Comparison of ENCODE assay signal across 15 mouse cellular contexts in genomic region chr6:15745891-15746290, GRCm38 (mm10). TPM values are rescaled to one million over a fixed set of nuclear protein-coding genes. Genes with fewer than 3 reads are reported as not detected.
DNase-seq lines count a peak whose midpoint lies in the region; ATAC-seq and TF ChIP-seq lines count a peak whose summit lies in the region.
"Had no signal": no experiment of that assay in that cellular context is flagged by ENCODE, and none has a peak within 500 bp of the region (broad histone marks: within the 10 kb centered on the region; RNA-seq: fewer than 3 reads in every experiment).

No protein-coding gene starts in this region.

- H3K4me1 ChIP-seq in liver, embryonic 11.5 days (replicated peaks; ENCODE audit: control insufficient read depth, insufficient read depth, low read length), result no peaks in the 10 kb centered on the region
- H3K4me1 ChIP-seq in liver, embryonic 12.5 days, result peaks cover 7% of the 10 kb centered on the region; the same call in 1 of the 2 replicates
- H3K4me1 ChIP-seq in lung, postnatal 0 days (ENCODE audit: insufficient read depth, low read depth, low read length), result no peaks in the 10 kb centered on the region; the same call in 1 of the 2 replicates
- H3K4me1 ChIP-seq in stomach, postnatal 0 days (replicated peaks; ENCODE audit: control insufficient read depth, insufficient read depth), result no peaks in the 10 kb centered on the region
- H3K4me1 ChIP-seq: neural tube, embryonic 15.5 days had no signal

- no peak overlapping the region for H3K4me3 ChIP-seq in gastrocnemius, adult 2 months
- H3K4me3 ChIP-seq in liver, embryonic 11.5 days (ENCODE audit: low read depth, low read length), result no peak overlapping the region
- H3K4me3 ChIP-seq in liver, embryonic 12.5 days, result no peak overlapping the region
- H3K4me3 ChIP-seq in lung, postnatal 0 days (ENCODE audit: low read depth, low read length), result no peak overlapping the region
- H3K4me3 ChIP-seq in stomach, postnatal 0 days (ENCODE audit: low read depth, low read length), result no peak overlapping the region
- H3K4me3 ChIP-seq: erythroblast, embryonic 14.5 days; intestine, embryonic 15.5 days; neural tube, embryonic 15.5 days had no signal

- no peaks in the 10 kb centered on the region for H3K36me3 ChIP-seq in liver, embryonic 11.5 days (ENCODE audit: control insufficient read depth, insufficient read depth, low read length)
- no peaks in the 10 kb centered on the region for H3K36me3 ChIP-seq in liver, embryonic 12.5 days
- H3K36me3 ChIP-seq in lung, postnatal 0 days (ENCODE audit: insufficient read depth, low read length), result no peaks in the 10 kb centered on the region
- H3K36me3 ChIP-seq in stomach, postnatal 0 days (ENCODE audit: control insufficient read depth, insufficient read depth, low read length), result no peaks in the 10 kb centered on the region
- H3K36me3 ChIP-seq: intestine, embryonic 15.5 days; neural tube, embryonic 15.5 days had no signal

- no peak for TF ChIP-seq EP300 in lung, postnatal 0 days (IDR thresholded peaks at IDR 0.05)
- no peak for TF ChIP-seq EP300 in stomach, postnatal 0 days (optimal IDR thresholded peaks at IDR 0.05)

- intact Hi-C loops in gastrocnemius, adult 2 months (cut with DNase I), result no loop called here
- intact Hi-C loops in left cerebral cortex, postnatal 4 days (cut with DNase I), result no loop called here

- TF ChIP-seq CTCF in gastrocnemius, adult 2 months (IDR thresholded peaks at IDR 0.05), result no peak
- no peak for TF ChIP-seq CTCF in brain, embryonic 14.5 days (IDR thresholded peaks at IDR 0.05; ENCODE audit: borderline replicate concordance, extremely low read depth, insufficient read depth, insufficient read length)
- TF ChIP-seq CTCF in lung, postnatal 0 days (IDR thresholded peaks at IDR 0.05), result no peak
- TF ChIP-seq CTCF in stomach, postnatal 0 days (IDR thresholded peaks at IDR 0.05; ENCODE audit: low read depth), result no peak

- no peaks in the 10 kb centered on the region for H3K27me3 ChIP-seq in liver, embryonic 11.5 days (replicated peaks; ENCODE audit: control insufficient read depth, insufficient read depth, low read length)
- H3K27me3 ChIP-seq in liver, embryonic 12.5 days (replicated peaks), result no peaks in the 10 kb centered on the region
- no peaks in the 10 kb centered on the region for H3K27me3 ChIP-seq in lung, postnatal 0 days (replicated peaks; ENCODE audit: insufficient read depth, low read length)
- H3K27me3 ChIP-seq in stomach, postnatal 0 days (ENCODE audit: control insufficient read depth, insufficient read depth, low read length), result no peaks in the 10 kb centered on the region
- H3K27me3 ChIP-seq: intestine, embryonic 15.5 days; neural tube, embryonic 15.5 days had no signal

- 0 out of 2 replicates have a peak, but pooled peaks have one; percentile 36 for ATAC-seq in liver, embryonic 11.5 days (replicated peaks; ENCODE audit: low FRiP score)
- ATAC-seq in liver, embryonic 12.5 days, result no peak
- peak; percentile 76 for ATAC-seq in lung, postnatal 0 days
- ATAC-seq in stomach, postnatal 0 days (ENCODE audit: low FRiP score, low TSS enrichment), result no peak
- ATAC-seq: intestine, embryonic 15.5 days had no signal

- H3K9me3 ChIP-seq in liver, embryonic 11.5 days (ENCODE audit: control insufficient read depth, low read length), result no peaks in the 10 kb centered on the region
- no peaks in the 10 kb centered on the region for H3K9me3 ChIP-seq in liver, embryonic 12.5 days (replicated peaks)
- H3K9me3 ChIP-seq in lung, postnatal 0 days (ENCODE audit: low read length), result no peaks in the 10 kb centered on the region
- H3K9me3 ChIP-seq in stomach, postnatal 0 days (ENCODE audit: control insufficient read depth, low read length), result no peaks in the 10 kb centered on the region
- H3K9me3 ChIP-seq: intestine, embryonic 15.5 days; neural tube, embryonic 15.5 days had no signal

- no peak overlapping the region for H3K4me2 ChIP-seq in liver, embryonic 11.5 days
- H3K4me2 ChIP-seq in liver, embryonic 12.5 days, result no peak overlapping the region
- H3K4me2 ChIP-seq in lung, postnatal 0 days (replicated peaks; ENCODE audit: low read depth, low read length), result no peak overlapping the region
- no peak overlapping the region for H3K4me2 ChIP-seq in stomach, postnatal 0 days (replicated peaks; ENCODE audit: low read depth)
- H3K4me2 ChIP-seq: intestine, embryonic 15.5 days; neural tube, embryonic 15.5 days had no signal

- no peak overlapping the region for H3K9ac ChIP-seq in liver, embryonic 11.5 days (ENCODE audit: low read depth, low read length)
- no peak overlapping the region for H3K9ac ChIP-seq in liver, embryonic 12.5 days
- no peak overlapping the region for H3K9ac ChIP-seq in lung, postnatal 0 days (replicated peaks; ENCODE audit: low read depth)
- H3K9ac ChIP-seq in stomach, postnatal 0 days (ENCODE audit: low read length), result no peak overlapping the region
- H3K9ac ChIP-seq: intestine, embryonic 15.5 days; neural tube, embryonic 15.5 days had no signal

- H3K27ac ChIP-seq in gastrocnemius, adult 2 months, result peak overlapping the region; percentile 71
- H3K27ac ChIP-seq in liver, embryonic 11.5 days (ENCODE audit: low read depth, low read length), result no peak overlapping the region
- no peak overlapping the region for H3K27ac ChIP-seq in liver, embryonic 12.5 days
- no peak overlapping the region for H3K27ac ChIP-seq in lung, postnatal 0 days (ENCODE audit: low read length)
- H3K27ac ChIP-seq in stomach, postnatal 0 days (replicated peaks), result no peak overlapping the region
- H3K27ac ChIP-seq: intestine, embryonic 15.5 days; neural tube, embryonic 15.5 days had no signal

- 72% methylated on average over 5 of the region's 5 CpGs for WGBS in liver, embryonic 11.5 days
- WGBS in liver, embryonic 12.5 days (ENCODE audit: insufficient replicate concordance), result 60% methylated on average over 5 of the region's 5 CpGs
- WGBS in lung, postnatal 0 days, result 47% methylated on average over 5 of the region's 5 CpGs
- WGBS in stomach, postnatal 0 days, result 72% methylated on average over 5 of the region's 5 CpGs

- TF ChIP-seq POLR2A in brain, embryonic 14.5 days (IDR thresholded peaks at IDR 0.05; ENCODE audit: borderline replicate concordance, extremely low read depth, insufficient read depth, insufficient read length, poor library complexity, severe bottlenecking), result no peak

- DNase-seq in gastrocnemius, adult 2 months, result no peak
- DNase-seq in gastrocnemius, postnatal 4 days (ENCODE audit: low spot score in 2 of 2), result no peak
- no peak for DNase-seq in liver, embryonic 11.5 days (ENCODE audit: low spot score)
- DNase-seq in brain, embryonic 14.5 days (ENCODE audit: low read depth), result peak; percentile 29
- DNase-seq in lung, postnatal 0 days (ENCODE audit: low spot score), result peak; percentile 33
- DNase-seq in left cerebral cortex, postnatal 4 days, result no peak
- DNase-seq in stomach, postnatal 0 days (ENCODE audit: low spot score), result no peak
- DNase-seq: cerebellum, adult 11-12 months; embryo, embryonic 11 days; heart, postnatal 4 days had no signal

RNA-seq across cellular contexts. Expression of gene Mdfic, which starts 25.4 kb away (rescaled TPM):
- total RNA-seq in gastrocnemius, adult 2 months (2021), result 1 to 10 TPM; 8.9 to 9.4 TPM
- total RNA-seq in gastrocnemius, postnatal 4 days (2021), result 10 to 100 TPM; 27.2 to 28.9 TPM
- 2.7 and 3.0 TPM in 2 replicates for polyA plus RNA-seq in liver, embryonic 11.5 days (2014; fragmentation: Nextera tagmentation; extraction: Ambion mirVana)
- 1.9 and 2.0 TPM in 2 replicates for polyA plus RNA-seq in liver, embryonic 12.5 days (2016; fragmentation: Nextera tagmentation; extraction: Ambion mirVana)
- 4.6 and 6.1 TPM in 2 replicates for polyA plus RNA-seq in brain, embryonic 14.5 days (2012; rRNA removed)
- polyA plus RNA-seq in lung, postnatal 0 days (2015; fragmentation: Nextera tagmentation; extraction: Ambion mirVana), result 9.1 and 12.0 TPM in 2 replicates
- 1 to 10 TPM; 4.8 to 4.9 TPM for total RNA-seq in left cerebral cortex, postnatal 4 days (2021)
- 4.0 and 4.5 TPM in 2 replicates for polyA plus RNA-seq in stomach, postnatal 0 days (2015; fragmentation: Nextera tagmentation; extraction: Ambion mirVana)
- total RNA-seq: MEL had no signal

Comparison
In these comparisons a context has a peak if more than half of its experiments do, and no peak if none do; other contexts are left out.
1. ATAC-seq: peak in liver, embryonic 11.5 days (single experiment) and lung, postnatal 0 days (single experiment); none in liver, embryonic 12.5 days (single experiment) and stomach, postnatal 0 days (single experiment).
2. DNase-seq: peak in brain, embryonic 14.5 days (single experiment) and lung, postnatal 0 days (single experiment); none in gastrocnemius, adult 2 months (single experiment), gastrocnemius, postnatal 4 days (0 of 2), liver, embryonic 11.5 days (single experiment), left cerebral cortex, postnatal 4 days (single experiment) and stomach, postnatal 0 days (single experiment).